ENCODE assay signal across 20 mouse cellular contexts in the genomic region with DNA sequence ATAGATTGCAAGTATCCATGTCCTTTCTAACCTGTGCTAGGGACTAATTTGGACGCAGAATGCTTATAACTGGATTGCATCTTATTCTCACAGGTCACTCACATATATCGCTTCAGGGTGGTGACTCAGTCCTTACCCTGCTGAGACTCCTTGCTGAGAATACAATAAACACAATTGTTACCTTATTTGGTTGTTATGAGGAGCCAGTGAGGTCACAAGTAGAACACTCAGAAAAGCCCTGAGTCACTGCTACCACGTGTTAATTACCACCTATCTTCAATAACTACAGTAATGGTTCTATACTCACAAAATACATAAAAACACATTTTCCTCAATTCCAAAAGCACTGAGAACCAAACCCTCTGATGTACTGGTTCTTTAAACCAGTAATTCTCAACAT.
"Had no signal": no experiment of that assay in that cellular context is flagged by ENCODE, and none has a peak within 500 bp of the region (broad histone marks: within the 10 kb centered on the region; RNA-seq: fewer than 3 reads in every experiment).

No protein-coding gene starts in this region.

- H3K4me1 ChIP-seq: kidney, embryonic 15.5 days; midbrain, embryonic 12.5 days had no signal

- H3K27ac ChIP-seq: kidney, embryonic 15.5 days; limb, embryonic 12.5 days; limb, embryonic 15.5 days; liver, embryonic 14.5 days; macrophage; midbrain, embryonic 12.5 days; stomach, postnatal 0 days had no signal

- H3K4me3 ChIP-seq: kidney, embryonic 15.5 days; limb, embryonic 12.5 days; limb, embryonic 15.5 days; midbrain, embryonic 12.5 days had no signal

- H3K27me3 ChIP-seq: kidney, embryonic 15.5 days; limb, embryonic 12.5 days; limb, embryonic 15.5 days; midbrain, embryonic 12.5 days had no signal

- H3K4me2 ChIP-seq: kidney, embryonic 15.5 days; limb, embryonic 12.5 days; limb, embryonic 15.5 days; liver, embryonic 11.5 days; lung, embryonic 14.5 days; midbrain, embryonic 12.5 days had no signal

- ATAC-seq: liver, postnatal 0 days; midbrain, embryonic 16.5 days had no signal

- H3K9ac ChIP-seq: kidney, embryonic 15.5 days; limb, embryonic 12.5 days; limb, embryonic 15.5 days; liver, embryonic 14.5 days; liver, postnatal 0 days; lung, embryonic 14.5 days; midbrain, embryonic 12.5 days had no signal

- H3K36me3 ChIP-seq: kidney, embryonic 15.5 days; limb, embryonic 12.5 days; limb, embryonic 15.5 days; midbrain, embryonic 12.5 days had no signal

- H3K9me3 ChIP-seq: kidney, embryonic 15.5 days; limb, embryonic 12.5 days; limb, embryonic 15.5 days; midbrain, embryonic 12.5 days had no signal

- DNase-seq: kidney, postnatal 10 days; kidney, postnatal 36 days; left cerebral cortex, postnatal 4 days; liver, postnatal 0 days; lung, embryonic 14.5 days; right cerebral cortex, adult 18-20 months; right cerebral cortex, postnatal 14 days; right cerebral cortex, postnatal 4 days; thymus, adult 2 months; thymus, postnatal 14 days; thymus, postnatal 4 days had no signal
